Mouse (Mus musculus) layer of hippocampus, postnatal 10 days (tissue): ENCODE measurements around the gene Igsf3. TPM values are rescaled to one million over a fixed set of nuclear protein-coding genes. Genes with fewer than 3 reads are reported as not detected.

ENCODE experiments used
- DNase-seq, 2 experiments: peaks; one replicate each; pipeline ENCODE4 v3.0.0; 2021; ENCODE audit warnings: low spot score in 2 of 2
- total RNA-seq, 2 experiments: library from RNA; stranded (reverse); gene quantifications; 2 replicates each; pipeline ENCODE4 v1.2.3; 2021

Gene Igsf3
- total RNA-seq, 2 experiments from 2014 or later, result 57.3 to 57.7 TPM

DNA sequence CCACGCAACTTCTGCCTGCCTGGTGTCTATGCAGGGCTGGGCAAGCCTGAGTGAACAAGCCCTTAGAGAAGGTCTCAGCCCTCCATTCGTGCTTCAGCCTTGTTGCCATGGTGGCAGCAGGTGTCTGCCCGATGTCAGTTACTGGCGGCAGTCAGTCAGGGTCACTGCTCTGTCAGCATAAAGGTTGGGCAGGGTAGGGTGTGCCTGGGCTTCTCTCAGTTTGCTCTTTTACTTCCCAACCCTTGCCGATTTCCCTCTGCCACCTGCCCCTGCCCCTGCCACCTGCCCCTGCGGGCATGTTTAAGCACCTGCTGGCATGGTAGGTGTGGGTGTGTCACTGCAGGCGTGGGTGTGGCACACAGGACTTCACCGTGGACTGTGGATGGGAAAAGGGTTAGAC lies 67.6 kb downstream of the Igsf3 start:
- DNase-seq, result no peak

DNA sequence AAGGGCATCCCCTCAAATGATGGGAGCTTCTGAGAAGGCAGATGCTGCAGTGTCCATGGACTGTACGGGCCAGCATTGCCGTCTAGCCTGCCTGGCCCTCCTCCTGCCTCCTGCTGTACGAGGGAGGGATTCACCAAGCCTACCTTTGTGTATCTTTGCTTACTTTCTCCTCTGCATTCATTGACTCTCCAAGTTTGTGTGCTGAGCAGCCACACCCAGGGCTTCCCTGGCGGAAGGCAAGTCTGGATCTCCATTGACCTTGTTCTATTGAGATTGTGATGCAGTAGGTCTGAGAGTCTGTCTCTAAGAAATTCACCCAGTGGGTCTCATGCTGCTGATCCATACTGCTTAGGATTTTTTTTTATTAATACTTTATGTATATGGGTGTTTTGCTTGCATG lies 70.4 kb downstream of the Igsf3 start:
- no peak for DNase-seq

DNA sequence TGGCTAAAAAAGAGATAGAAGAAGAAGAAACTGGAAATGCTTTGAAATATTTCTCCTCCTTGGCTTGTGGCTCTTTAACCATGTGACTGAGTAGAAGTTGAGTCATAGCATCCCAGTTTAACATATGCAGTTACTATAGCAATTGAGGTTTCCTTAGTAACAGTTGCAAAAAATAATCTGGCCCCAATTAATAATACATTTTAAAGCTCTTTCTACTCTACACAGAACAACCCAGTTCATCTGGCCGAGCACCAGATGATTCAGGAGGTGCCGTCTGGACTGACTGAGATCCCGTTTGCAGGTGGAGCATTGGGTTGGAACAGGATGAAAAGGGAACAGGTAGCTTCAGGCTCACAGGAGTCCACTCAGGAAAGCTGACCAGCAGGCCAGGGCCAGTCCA lies 71.9 kb downstream of the Igsf3 start:
- peak in 1 of 2 experiments; percentile 45 for DNase-seq

DNA sequence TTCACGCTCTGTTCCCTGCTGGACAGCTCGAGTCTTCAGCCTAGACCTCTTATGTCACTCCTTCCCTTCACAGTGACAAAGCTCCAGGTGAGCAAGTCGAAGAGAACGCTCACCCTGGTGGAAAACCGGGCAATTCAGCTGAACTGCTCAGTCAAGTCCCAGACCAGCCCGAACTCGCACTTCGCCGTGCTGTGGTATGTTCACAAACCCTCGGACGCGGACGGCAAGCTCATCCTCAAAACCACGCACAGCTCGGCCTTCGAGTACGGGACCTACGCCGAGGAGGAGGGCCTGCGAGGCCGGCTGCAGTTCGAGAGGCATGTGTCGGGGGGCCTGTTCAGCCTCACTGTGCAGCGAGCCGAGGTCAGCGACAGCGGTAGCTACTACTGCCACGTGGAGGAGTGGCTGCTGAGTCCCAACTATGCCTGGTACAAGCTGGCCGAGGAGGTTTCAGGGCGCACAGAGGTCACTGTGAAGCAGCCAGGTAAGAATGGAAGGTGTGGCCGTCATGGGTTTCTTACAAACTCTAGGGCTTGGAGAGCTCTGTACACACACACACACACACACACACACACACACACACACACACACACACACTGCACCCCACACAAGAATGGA lies 74.0 kb downstream of the Igsf3 start:
- no peak for DNase-seq

DNA sequence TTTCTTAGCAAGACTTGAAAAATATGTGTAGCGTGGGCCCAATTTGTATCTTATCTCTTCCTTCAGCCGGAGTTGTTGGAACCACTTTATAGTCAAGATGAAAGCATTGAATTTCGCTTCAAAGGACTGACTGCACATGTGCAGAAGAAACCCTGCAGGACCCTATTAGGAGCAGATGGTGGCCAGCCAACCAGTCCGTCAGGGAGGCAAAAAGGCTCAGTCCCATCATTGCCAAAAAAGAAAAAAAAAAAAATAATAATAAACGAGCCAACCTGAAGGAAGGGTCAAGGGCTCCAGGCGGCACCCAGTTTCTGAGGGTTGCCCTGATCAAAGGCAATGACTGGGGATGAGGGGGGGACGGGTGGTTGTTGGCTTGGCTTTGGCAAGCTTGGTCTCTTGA lies 83.7 kb downstream of the Igsf3 start:
- no peak for DNase-seq

- DNase-seq, result no peak
Observed at GRCm38 (mm10) chr3:101461046-101461445, 84.2 kb downstream of the Igsf3 start.

GRCm38 (mm10) chr3:101461816-101462215 lies 84.9 kb downstream of the Igsf3 start:
- no peak for DNase-seq

DNA sequence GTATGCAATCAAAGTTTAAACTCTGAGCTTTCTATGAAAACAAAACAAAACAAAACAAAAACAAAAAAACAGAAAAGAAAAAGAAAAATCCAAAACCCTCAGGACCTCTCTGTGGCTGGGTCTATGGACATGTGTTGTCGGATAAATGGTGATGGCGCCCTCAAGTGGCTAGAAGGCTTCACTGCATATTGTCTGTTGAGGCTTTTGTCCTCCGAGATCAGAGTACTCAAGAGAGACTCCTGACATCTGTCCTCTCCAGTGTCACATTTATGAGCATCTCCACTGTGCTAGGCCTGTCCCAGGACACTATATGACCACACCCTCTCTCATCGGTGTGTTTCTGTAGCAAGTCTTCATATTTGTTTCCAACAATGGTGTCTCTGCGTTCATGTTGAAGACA lies 85.4 kb downstream of the Igsf3 start:
- peak; percentile 87 to 89 for DNase-seq

DNA sequence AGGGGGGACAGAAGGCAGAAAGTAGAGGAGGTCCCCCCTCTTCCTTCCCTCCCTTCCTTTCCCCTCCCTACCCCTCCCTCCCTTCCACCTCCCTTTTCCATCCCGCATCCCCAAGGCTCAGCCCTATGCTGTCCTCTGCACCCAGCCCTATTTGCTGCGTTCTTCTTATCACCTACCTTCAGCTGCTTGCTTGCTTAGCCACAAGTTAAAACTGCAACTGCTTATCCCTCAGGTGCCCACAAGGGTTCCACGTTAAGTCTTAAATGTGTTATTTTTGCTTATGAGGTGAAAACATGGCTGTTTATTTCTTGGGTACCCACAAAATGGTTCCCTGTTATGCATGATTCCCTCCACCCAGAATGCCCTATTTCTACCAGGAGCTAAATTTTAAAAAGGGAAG lies 86.6 kb downstream of the Igsf3 start:
- no peak for DNase-seq

- no peak for DNase-seq
Observed at GRCm38 (mm10) chr3:101469675-101470074, 92.8 kb downstream of the Igsf3 start.

DNA sequence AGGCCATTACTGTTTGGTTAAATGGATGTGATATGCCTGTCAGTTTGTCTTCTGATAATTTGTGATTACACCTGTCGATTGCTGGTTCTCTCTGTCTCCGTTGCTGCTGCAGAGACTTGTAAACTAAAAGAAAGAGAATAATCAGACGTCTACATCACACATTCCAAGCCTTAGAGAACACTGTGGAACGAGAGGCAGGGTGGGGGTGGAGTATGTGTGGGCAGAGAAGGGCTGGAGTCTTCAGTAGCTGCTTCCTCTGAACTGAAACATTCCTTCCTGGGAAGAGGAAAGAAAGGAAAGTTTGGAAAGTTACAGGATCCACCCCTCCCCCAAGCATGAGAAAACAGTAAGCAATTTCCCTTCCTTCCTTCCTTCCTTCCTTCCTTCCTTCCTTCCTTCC lies 95.0 kb downstream of the Igsf3 start:
- no peak for DNase-seq

DNA sequence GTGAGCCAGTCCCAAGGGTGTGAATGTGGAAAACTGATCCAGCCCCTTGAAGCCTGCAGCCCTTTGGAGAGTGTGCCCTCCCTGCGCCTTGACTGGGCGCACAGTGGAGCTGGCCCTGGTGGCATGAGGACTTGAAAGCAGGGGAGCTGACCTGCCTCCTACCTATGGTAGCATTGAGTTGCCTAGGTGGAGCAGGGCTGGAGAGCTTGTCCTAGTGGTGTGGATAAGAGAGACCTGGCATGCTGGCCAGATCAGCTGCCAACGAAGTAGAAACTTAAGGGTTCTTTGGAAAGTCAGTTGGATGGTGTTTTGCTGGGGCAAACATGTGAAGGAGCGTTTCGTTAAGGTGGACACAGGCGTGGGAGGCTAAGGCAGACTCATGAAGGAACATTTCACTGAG lies 105.1 kb downstream of the Igsf3 start:
- no peak for DNase-seq

DNA sequence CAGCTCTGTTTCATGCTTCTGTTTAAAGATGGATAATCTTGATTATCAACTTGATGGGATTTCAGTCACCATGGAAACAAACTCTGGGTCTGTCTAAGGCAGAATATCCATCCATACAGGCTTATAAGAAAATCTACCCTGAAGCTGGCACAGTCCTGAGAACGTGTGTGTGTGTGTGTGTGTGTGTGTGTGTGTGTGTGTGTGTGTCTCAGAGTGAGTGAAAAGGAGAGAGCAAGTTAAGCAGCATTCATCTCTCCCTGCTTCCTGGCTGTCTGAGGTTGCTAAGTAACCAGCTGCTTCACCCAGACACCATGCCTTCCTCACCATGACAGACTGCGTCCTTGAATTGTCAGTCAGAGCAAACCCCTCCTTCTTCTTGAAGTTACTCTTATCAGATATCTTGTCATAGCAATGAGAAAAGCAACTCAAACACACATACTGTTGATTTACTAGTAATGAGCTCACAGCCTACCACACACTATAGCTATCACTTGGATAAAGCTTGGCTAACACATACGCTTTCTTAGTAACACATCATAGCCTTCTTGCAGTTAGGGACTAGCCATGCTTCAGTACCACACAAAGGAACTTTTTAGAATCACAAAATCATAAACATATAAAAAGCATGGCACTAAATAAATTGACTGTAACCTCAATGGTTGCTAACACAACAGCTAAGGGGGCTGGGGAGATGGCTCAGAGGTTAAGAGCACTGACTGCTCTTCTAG lies 106.5 kb downstream of the Igsf3 start:
- no peak for DNase-seq

DNA sequence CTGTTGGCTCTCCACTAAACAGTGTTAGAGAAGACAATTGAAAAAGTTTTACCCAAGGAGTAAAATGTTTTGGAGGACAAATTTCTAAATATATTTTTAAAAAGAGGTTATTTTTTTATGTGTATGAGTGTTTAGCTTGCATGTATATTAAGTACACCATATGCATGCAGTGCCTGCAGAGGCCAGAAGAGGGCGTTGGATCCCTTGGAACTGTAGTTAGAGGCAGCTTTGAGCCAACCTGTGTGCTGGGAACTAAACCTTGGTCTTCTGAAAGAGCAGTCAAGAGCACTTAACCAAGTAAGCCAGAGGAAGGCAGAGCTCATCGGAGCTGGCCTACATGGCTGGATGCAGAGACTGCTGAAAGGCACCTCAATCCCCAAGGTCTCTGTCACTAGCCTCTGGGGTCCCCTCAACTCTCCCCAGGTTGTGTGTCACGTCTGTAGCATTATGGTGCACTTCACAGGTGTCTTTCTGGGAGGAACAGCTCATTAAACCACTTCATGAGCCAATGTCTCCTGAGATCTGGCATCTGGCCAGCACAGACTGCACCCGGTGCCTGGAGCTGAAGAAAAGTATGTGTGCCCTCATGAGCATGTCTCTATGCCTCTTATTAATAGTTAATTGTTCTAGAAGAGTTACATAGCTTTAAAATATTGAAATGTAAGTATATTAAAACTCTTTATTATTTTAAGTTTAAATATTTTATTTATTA lies 109.3 kb downstream of the Igsf3 start:
- DNase-seq, result no peak

GRCm38 (mm10) chr3:101487436-101487835 lies 110.6 kb downstream of the Igsf3 start:
- DNase-seq, result no peak

DNA sequence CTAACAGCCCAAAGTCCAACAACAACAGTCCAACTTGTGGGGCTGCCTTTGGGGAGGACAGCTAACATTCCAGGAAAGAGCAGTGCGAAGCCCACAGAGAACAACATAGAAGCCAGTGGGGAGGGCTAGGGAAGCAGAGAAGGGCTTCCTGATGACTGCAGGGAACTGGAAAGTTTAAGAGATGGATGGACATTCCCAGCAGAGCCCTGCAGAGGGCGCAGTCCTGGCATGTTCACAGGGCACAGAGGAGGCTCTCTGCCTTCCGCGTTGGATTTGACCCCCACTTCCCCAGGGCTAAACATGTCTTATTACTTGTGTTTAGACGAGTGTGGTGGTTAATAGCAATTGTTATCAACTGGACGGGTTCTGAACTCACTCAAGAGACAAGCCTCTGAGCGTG lies 111.3 kb downstream of the Igsf3 start:
- no peak for DNase-seq

GRCm38 (mm10) chr3:101490515-101490914 lies 113.6 kb downstream of the Igsf3 start:
- no peak for DNase-seq

- DNase-seq, result no peak
Observed at GRCm38 (mm10) chr3:101492908-101493307, 116.0 kb downstream of the Igsf3 start.

DNA sequence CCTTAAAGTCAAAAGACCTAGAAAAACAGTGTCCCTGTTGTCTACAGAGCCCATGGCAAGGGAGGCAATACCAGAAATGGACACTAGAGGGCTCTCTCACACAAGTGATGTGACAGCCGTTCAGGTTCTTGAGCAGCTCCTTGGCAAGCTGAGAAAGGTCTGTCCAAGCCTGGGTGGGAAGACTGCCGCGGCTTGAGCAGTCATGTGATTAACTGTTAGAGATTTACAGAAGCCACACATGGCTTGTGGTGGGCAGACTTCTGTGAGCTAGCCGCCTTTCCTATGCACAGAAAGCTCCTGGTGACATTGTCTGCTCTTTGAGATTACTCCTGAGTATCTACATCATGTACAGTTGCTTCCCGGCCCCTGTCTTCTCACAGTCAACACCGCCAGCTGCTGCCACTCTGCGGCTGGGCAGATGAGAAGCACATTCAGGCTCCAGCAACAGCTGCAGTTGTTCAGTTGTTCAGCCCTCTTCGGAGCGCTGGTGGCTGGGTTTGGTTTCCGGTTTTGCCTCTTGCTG lies 117.1 kb downstream of the Igsf3 start:
- peak; percentile 94 to 95 for DNase-seq

DNA sequence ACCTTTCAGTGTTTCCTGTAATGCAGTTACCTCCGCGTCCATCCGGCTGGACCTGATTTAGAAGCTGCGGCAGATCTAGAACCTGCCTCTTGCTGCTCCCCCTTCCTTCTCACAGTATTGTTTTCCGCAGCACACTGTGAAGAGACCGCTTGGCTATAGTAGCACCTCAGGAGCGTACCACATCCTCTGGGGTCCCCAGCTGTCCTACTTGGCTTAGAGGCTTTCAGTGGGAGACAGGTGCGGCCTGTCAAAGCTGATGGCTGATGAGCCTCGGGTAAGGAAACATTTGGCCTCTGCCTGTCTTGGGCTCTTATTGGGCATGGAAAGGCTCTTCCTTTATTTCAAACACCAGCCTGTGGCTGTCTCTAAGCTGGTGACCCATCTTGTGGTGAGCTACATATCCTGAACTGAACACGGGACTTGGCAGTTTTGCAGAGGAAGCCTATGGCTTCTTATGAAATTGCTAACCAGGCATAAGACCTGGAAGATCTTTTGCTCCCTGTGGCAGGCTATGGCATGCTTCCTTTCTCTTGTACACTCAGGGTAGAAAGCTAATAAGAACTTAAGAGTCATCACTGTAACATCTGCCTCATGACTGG lies 120.6 kb downstream of the Igsf3 start:
- no peak for DNase-seq

DNA sequence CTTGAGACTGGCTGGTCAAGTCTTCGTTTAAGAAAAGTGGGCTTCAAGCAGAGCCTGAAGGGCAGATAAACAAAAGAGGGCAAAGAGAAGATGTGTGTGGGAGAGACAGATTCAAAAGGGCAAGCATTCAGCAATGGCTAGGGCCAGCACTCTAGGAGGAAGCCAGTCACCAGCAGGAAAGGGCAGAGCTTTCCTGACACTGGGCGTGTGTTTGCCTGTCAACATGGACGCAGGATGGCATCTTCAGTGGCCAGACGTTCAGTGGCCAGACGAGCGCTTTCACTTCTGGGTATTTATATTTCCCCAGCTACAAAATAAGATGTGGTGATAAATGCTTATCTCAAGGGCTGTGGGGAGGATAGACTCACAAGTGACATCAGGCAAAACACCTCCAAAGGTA lies 123.0 kb downstream of the Igsf3 start:
- DNase-seq, result no peak
